Mouse (Mus musculus): ENCODE data around the gene Acacb.

The Acacb gene

DNA sequence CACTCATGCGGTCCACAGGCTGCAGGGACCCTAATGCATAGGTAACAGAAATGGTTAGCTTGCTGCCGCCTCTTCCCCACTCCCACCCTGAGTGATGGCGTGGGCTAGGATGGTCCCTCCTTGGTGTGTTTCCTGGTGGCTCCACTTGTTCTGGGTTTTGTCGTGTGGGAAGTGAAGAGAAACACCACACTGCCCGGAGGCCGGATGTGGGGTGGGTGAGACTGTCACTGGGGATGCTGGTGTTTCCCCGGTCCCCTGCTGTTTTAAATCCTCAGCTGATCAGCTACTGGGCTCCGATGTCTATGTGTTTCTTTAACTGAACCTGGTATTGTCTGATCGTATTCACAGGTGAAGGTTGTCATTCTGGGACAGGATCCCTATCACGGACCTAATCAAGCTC, 10.8 kb upstream of the Acacb start:
- no peak for DNase-seq (ENCODE audit: low spot score)

DNA sequence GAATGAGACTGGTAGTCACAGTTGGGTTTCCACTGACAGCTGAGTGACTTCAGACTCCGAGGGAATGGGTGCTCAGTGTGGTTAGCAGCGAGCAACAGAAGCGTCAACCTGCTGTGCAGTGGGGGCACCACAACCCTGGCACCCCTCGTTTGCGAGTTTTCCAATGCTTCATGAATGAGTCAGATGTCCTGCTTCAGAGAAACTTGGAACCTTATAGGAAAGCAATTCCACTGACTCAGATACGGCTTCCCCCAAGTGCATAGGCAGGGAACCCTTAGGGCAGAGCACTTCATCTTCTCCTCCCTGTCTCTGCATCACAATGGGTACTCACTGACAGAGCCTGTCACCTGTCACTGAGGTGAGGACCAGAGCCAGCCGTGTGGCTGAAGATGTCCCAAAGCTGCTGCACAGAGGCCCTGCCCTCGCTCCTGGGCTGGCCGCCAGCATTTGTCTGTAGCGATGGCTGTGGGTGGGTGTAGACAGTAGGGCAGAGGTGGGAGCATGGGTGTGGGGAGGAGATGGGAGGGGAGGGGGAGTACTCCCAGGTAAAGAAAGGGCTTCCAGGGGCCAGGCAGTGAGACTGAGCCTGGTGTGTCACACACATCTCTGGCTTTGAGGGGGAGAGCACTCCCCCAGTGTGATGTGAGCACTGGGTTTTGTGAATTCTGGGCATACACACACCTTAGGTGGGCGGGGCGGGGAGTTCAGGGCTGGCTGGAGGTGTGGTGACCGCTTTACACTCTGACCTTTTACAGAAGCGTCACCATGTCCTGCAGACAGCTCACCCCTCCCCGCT, 8.7 kb upstream of the Acacb start:
- no peak for DNase-seq (ENCODE audit: low spot score)

DNA sequence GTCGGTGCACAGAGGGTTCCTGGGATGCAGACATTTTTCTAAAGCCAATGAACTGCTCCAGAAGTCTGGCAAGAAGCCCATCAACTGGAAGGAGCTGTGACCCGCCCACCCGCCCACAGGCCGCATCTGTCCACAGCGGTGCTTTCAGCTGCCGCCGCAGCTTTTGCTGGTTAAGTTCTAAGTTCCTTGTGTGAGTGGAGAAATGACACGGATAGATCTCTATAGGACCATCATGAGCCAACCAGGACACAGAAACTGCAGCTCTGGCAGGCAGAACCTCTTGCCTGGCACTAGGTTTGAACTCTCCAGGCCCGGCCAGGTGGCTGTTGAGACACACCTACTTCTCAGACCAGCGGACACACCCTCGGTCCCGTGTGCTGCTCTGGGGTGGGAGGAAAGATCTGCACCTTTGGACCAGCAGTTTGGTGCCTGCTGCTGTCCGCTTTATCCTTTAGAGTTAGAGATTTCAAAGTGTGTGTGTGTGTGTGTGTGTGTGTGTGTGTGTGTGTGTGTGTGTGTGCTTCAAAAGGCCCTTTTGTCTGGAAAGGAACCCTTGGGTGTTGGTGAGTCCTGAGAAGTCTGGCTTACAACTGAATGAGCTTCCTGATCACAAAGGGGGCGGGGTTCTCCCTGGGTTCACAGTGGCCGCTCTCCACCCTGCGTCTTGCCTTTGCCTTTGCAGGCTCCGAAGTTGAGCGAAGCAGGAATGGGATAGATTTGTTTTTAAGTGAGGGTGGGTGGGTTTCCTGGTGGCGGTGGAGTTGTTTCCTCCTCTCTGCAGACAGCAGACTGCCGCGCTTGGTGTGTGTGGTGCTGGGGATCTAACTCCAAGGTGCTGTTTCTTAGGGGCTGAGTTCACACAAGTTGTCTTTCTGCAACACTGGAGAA, 7.8 kb upstream of the Acacb start:
- DNase-seq (ENCODE audit: low spot score) = no peak

DNA sequence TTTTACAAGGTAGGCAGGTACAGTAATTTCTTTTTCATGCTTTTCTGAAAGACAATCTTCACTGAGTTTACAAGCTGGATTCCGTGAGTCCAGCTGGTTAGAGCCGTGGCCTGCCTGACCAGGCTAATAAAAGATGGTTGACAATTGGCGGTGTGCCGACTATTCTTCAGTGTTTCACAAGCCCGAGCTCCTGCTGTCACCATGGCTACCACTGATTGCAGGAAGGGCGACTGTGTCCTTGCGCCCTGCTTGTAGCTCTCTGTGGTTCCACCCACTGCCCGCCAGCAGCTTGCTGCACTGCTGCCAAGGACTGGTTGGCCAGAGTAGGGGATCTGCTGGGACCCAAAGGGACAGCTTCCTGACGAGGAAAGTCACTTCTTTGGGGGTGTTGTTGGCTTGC, 7.2 kb upstream of the Acacb start:
- DNase-seq (ENCODE audit: low spot score) = no peak

DNA sequence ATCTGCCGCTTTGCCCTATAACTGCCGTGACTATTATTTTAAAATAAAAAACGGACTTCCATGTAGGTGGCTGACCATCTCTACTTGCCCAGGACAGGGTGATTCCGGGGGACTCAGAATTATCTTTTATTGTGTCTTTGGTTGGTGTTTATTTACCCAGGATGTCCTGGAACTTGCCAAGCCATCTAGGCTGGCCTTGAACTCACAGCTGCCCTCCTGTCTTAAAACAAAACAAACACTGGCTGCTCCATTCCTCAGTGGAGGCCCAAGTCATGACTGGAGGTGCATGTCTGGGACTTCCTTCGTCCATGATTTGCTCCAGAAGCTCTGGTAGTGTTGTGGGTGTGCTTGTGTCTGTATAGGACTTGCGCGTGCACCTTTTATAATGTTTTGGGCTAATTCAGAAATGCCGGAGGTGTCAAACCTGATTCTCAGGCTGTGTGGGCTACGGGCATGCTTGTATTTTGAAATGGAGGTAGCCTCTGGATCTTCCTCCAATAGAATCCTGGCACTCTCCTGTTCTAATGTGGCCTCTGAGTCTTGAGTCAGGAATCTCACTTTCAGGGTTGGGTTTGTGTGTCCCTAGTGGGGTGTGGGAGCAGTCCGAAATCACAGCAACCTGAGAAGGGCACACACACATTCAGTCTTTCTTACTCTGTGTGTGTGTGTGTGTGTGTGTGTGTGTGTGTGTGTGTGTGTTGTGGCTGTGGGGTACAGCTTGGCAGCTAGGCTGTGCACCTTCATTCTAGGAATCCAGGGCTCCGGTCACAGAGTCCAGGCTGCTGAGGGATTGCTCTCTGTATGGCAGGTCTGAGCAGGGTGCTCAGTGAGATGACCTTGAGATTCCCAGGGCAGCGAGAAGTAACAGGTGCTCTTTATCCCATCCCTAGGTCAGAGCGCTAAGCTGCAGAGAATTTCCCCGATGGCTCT, 973 bp downstream of the Acacb start:
- DNase-seq (ENCODE audit: low spot score) = no peak

DNA sequence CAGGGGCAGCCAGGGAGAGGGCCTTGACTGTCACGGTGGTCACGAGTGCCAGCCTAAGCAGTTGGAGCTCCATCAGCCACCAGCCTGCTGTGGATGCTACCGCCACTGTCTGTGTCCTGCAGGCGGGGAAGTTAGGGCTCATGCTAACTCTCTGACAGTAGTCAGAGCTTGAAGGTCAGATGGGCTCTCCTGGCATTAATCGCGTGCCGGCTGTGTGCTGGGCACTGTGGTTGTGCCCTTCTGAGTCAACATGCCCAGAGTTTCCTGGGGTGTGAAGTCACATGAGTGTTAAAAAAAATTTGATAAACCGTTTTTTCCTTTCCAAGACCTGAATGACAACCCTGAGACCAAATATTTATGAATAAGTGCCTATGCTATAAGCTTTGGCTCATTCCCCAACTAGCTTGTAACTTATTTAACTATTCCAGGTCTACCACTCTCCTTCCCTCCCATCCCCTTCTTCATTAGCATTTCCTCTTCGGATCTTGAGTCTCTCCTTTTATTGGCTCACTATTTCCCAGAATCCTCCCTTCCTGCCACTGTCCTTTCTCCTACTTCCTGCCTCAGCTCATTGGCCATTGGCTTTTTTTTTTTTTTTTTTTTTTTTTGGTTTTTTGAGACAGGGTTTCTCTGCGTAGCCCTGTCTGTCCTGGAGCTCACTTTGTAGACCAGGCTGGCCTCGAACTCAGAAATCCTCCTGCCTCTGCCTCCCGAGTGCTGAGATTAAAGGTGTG, 6.2 kb downstream of the Acacb start:
- no peak for DNase-seq (ENCODE audit: low spot score)

DNA sequence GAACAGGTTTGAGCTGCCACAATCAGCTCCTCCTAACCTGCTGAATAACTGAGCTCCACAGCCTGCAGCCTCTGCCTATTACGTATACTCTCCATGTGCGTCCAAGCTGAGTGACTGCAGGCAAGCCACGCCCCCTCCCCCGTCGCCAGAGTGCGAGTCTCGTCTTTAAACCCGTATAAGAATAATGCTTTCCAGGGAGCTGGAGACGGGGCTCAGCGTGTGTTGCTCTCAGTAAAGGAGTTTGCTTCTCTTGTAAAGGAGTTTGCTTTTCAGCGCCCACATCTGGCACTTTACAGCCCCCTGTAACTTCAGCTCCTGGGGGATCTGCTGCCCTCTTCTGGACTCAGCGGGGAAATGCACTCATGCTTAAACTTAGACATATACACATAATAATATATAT, 7.2 kb downstream of the Acacb start:
- DNase-seq (ENCODE audit: low spot score) = no peak

DNA sequence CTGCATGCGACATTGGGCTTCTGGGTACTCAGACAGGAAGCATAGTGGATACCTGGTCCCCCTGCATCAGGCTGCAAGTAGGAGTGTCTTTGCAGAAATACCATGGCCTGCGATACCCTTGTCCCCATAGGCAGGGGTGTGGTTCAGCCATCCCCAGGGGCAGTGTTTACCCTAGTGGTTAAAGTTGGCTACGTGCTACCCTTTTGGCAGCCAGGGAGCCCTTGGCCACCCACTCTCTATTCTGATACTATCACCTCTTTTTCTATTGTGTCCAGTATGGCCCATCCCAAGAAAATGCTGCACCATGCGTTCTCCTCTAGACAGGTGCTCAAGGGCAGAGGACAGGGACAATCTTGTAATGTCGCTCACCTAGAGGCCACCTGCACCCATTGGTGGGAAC, 8.4 kb downstream of the Acacb start:
- no peak for DNase-seq (ENCODE audit: low spot score)

DNA sequence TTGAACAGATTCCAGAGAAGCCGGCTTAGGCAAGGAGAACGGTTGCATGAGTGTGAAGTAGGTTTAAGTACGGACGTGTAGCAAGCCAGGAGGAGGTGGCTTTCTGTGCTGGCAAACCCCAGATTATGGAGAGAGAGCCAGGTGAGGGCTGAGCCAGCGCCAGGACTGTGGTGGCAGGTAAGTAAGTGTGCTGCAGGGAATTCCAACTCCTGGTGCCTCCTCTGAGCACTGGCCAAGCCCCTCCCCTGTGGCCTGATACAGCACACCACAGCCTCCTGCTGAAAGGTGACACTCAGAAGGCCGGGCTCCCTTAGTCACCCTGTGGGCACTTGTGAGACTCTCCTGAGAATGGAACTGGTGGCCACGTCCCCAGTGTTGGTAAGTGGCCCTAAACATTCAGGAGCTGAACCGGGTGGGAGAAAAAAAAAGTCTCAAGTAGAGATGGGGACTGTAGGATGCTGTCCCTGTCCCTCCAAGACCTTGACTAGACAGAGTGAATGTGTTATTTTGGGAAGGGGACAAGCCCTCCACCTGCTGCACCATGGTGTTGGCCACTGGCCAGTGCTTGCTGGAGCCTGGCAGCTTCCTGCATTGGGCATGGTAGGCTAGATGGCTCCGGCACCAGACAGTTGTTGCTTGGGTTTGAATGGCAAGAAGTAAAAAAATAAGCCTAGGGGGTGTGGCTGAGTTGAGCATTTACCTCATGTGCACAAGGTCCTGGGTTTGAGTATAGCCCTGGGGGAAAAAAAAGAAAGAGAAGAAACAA, 9.0 kb downstream of the Acacb start:
- DNase-seq (ENCODE audit: low spot score) = no peak

DNA sequence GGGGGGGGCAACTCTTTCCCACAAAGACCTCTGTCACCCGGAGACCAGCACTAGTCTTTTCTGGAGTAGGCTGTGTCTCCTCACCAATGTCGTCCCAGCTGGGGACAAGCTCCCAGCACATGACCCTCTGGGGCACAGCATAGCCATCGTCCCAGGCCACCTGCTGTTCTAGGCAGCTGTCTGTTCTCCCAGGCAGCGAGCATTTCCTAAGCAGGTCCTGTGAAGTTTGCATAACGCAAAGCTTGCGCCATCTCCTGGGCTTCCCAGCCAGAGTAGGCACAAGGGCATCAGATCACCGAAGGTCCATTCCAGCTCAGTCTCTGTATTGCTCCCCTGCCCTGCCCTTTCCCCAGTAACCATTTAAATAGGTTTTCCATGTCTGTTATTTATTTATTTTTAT, 10.9 kb downstream of the Acacb start:
- DNase-seq (ENCODE audit: low spot score) = no peak

DNA sequence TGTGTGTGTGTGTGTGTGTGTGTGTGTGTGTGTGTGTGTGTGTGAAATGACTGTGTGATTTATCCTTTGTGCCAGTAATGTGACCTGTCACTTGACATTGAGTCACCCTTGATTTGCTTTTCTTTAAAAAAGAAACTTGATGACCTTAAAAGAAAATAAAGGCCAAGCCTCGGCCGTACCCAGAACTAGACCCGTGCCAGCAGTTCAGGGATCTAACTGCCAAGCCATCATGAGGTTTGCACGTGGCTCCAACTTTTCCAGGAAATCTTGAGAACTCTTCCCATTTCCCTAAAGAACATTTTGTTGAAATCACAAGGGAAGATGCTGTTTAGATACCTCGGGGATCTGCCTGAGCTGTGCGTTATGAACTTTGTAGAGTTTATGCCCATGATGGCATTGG, 15.1 kb downstream of the Acacb start:
- DNase-seq (ENCODE audit: low spot score) = no peak

DNA sequence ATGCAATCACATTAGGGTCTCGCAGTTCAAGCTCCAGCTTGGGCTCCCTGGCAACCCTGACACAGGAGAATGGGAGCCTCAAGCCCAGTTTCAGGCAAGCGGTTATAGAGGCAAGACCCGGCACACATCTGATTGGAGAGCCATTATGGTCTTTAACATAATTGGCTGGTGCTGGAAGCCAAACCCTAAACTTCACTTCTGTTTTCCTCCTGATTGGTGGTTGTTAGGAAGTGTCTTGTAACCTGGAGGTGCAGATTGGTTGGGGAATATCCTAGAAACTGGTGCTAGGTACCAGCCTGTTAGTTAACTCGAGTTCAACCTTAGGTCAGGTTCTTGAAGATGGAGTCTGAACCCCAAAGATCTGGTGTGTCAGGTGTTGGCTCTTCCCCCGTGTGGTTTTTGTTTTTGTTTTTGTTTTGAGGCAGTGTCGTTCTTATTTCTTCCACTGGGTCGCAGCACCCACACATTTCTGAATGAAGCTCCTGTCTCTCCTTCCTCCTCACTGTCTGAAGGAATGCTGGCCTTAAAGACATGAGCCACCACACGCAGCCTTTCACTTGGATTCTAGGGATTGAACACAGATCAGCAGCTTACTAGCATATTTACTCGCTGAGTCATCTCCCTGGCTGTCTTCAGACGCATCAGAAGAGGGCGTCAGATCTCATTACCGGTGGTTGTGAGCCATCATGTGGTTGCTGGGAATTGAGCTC, 15.9 kb downstream of the Acacb start:
- no peak for DNase-seq (ENCODE audit: low spot score)

DNA sequence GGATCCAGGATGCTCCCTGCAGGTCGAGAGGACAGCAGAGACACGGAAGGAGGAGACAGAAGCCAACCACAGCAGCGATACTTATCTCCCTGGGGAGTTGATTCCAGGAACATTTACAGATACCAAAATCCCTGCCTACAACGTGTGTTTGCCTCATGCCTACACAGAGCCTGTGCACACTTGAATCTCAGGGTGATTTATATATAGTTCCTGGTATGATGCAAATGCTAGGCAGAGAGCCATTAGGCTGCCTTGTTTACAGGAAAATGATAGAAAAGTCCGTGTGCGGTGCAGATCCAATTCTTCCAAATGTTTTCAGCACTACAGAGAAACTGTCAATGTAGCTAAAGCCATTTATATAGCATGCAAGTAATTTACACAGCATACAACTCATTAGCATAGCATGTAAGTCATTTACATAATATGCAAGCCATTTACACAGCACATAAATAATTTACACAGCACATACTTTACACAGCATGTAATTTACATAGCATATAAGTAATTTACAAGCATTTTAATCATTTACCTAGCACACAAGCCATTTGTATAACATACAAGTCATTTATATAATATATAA, 16.9 kb downstream of the Acacb start:
- DNase-seq (ENCODE audit: low spot score) = no peak

DNA sequence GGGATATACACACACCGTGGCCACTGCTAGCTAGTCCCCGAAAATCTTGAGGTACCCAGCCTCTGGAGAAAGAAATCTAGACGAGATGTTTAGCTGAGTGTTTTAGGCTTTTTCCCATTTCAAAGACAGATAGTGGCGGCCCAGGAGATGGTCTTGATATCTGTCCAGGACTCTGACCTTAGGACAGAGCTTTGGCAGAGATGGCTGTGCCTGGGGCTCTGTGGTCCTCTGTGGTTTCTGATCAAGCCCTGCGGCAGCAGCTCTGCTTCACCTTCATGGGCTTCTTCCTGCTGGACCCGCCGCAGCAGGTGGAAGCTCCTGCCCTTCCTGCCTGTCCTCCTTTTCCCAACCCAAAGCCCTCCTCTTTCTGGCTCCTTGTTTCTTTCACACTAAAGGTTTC, 24.0 kb downstream of the Acacb start:
- DNase-seq (ENCODE audit: low spot score) = no peak

DNA sequence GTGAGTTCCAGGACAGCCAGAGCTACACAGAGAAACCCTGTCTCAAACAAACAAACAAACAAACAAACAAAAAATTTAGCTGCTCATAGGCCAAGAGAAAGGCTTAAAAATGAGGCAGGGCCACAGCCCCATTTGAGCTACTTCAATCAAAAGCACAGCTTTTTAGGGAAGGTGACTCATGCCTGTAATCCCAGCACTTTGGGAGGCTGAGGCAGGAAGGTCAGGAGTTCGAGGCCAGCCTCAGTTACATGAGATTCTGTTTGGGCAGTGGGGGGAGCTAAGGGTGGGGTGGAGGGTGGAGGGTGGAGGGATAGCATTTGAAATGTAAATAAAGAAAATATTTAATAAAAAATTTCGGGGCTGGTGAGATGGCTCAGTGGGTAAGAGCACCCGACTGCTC, 26.6 kb downstream of the Acacb start:
- DNase-seq (ENCODE audit: low spot score) = no peak

DNA sequence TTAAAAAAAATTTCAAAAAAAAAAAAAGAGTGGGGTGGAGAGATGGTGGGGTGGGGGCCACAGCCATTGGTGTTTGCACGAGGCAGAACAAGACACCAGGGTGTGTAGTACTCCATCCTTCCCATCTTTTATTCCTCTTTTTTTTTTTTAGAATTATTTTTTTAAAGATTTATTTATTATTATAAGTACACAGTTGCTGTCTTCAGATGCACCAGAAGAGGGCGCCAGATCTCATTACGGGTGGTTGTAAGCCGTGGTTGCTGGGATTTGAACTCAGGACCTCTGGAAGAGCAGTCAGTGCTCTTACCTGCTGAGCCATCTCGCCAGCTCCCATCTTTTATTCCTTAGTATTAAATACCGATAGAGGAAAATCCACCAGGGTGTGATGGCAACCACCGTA, 27.1 kb downstream of the Acacb start:
- DNase-seq (ENCODE audit: low spot score) = no peak

DNA sequence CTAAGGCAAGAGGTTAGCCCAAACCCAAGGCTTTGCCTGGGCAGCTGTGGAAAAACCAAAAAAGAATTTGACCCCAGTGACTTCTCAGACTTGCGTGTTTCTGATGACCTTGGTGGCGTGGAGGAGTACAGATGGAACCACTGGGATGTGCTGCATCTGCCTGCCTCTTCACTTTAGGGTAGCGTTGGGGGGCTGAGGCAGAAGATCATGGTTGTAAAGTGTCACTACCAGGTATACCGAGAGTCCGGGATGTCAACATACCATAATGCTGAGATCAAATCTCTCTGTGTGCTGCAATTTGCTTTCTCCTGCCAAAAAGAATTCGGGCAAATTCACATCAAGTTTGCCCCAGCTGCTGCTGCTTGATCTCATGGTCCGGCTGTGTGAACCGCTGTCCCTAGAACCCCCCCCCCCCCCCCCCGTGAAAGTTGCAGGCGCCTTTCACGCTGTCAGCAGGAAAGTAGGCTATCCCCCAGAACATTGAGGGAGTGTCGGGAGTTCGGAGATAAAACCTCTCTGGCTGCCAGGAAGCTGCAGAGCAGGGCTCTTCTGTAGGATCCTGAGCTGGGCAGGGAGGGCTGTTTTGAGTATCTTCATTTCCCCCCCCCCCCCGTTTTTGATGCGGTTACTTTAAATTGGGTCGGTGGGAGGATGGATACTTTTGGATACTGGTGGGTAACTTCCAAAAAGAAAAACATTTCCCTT, 27.7 kb downstream of the Acacb start:
- DNase-seq (ENCODE audit: low spot score) = no peak

DNA sequence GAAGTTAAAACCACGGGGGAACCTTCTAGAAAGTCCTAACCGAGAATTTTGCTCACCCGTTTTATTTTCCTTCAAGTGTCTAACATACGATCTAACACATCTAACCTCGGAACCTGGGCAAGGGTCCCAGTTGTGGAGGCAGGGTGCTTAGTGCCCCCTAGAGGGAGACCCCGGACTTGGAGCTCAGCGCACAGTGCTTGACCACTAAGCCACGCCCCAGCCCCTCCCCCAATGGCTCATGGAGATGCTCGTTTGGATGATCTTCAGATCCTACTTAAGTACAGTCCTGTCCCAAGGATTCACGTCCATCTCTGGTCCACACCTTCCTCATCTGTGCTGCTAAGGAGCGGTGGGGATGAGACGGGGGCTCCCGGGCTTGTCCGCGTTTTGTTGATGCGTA, 28.3 kb downstream of the Acacb start:
- no peak for DNase-seq (ENCODE audit: low spot score)

DNA sequence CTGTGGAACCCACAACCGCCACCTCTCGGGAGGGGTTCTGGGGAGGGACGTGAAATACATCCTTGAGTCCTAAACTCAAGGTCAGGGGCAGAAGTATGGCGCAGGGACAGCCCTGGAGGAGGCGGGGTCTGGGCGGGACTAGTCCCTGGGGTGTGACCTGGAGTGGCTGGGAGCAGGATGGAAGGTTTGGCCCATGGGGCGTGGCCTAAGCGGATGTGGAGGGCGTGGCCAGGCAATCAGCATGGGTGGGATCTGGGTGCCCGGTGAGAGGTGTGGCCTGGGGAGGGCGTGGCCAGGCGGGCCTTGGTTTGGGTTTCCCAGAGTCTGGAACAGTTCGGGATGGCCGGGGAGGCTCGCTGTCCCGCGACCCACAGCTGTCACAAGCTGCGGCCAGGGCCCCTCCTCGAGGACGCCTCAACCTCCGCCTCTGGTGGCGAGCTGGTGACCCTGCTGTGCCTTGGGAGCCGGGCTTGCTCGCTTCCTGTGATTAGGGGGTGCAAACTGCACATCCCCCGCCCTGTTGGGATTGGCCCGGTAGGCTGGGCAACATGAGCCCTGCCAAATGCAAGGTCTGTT, 29.3 kb downstream of the Acacb start:
- peak; percentile 85 for DNase-seq (ENCODE audit: low spot score)
